Mouse (Mus musculus) heart, adult 2 months (tissue): ENCODE measurements at regions not wholly inside any gene's neighbourhood (a gene's known extent, or its start where the extent isn't known, plus 50 kb on each side); places are given as distances from the start of the nearest gene placed in this dataset.

Experiments
- DNase-seq, 2 experiments: peaks; one replicate each; pipeline ENCODE4 v3.0.0; 2021
- H3K27ac ChIP-seq: fragments of 200-600 bp; 2 replicates; pipeline ENCODE4 v1.8.1; 2022
- H3K27me3 ChIP-seq: fragments of 200-500 bp; 2 replicates; pipeline ENCODE4 v1.6.1; 2012; ENCODE audit warnings: mild to moderate bottlenecking, low read length, inconsistent platforms, mixed read lengths; ENCODE audit not compliant: control insufficient read depth, insufficient read depth
- H3K36me3 ChIP-seq: fragments of 200-500 bp; 2 replicates; pipeline ENCODE4 v1.6.1; 2012; ENCODE audit warnings: low read length, inconsistent platforms; ENCODE audit not compliant: control insufficient read depth, insufficient read depth
- H3K4me1 ChIP-seq: fragments of 200-500 bp; 2 replicates; pipeline ENCODE4 v1.6.1; 2011; ENCODE audit warnings: low read length; ENCODE audit not compliant: control insufficient read depth, insufficient read depth
- H3K4me3 ChIP-seq: fragments of 200-600 bp; 2 replicates; pipeline ENCODE4 v1.8.1; 2022
- H3K79me2 ChIP-seq: fragments of 200-500 bp; replicated peaks from 2 replicates; pipeline ENCODE4 v1.6.1; 2012; ENCODE audit warnings: mild to moderate bottlenecking, inconsistent platforms, low read length, moderate library complexity, mixed read lengths; ENCODE audit not compliant: control insufficient read depth, insufficient read depth
- H3K9ac ChIP-seq: fragments of 200-500 bp; 2 replicates; pipeline ENCODE4 v1.6.1; 2012; ENCODE audit warnings: low read depth, mild to moderate bottlenecking, control low read depth, inconsistent platforms, low read length, mixed read lengths
- CTCF ChIP-seq: fragments of 200-600 bp; IDR thresholded peaks from 2 replicates; pipeline ENCODE4 v1.8.1; 2022; ENCODE audit warnings: antibody characterized with exemption, mild to moderate bottlenecking, moderate library complexity
- EP300 ChIP-seq: fragments of 200-500 bp; IDR thresholded peaks from 2 replicates; pipeline ENCODE4 v1.6.1; 2011; ENCODE audit warnings: low read depth, low read length, control low read depth; ENCODE audit not compliant: insufficient read depth
- POLR2A ChIP-seq: fragments of 200-500 bp; IDR thresholded peaks from 2 replicates; pipeline ENCODE4 v1.6.1; 2011; ENCODE audit warnings: mild to moderate bottlenecking, low read depth, low read length, control low read depth; ENCODE audit not compliant: insufficient read depth
- WGBS: fragments of 180-500 bp; shearing (Covaris S2); methylation state at CpG from one replicate; pipeline ENCODE4 v1.1.7; 2018; 5-methylcytosine and 5-hydroxymethylcytosine counted together
- intact Hi-C: fragments of 180-260 bp; cut with DNase I; formaldehyde crosslinking; loops from one replicate; pipeline ENCODE4 v1.15.1; 2025

- Histone ChIP-seq H3K27ac (no peak overlapping the region), H3K9ac (no peak overlapping the region), H3K4me3 (no peak overlapping the region), H3K36me3 (no peaks in the 10 kb centered on the region), H3K79me2 (no peaks in the 10 kb centered on the region), H3K27me3 (no peaks in the 10 kb centered on the region), H3K4me1 (no peaks in the 10 kb centered on the region)
- WGBS = 86% methylated on average over 8 of the region's 8 CpGs
- intact Hi-C loops = no loop called here
- DNase-seq = no peak
- TF ChIP-seq CTCF = no peak
Observed at GRCm38 (mm10) chr6:66280701-66281100, 254.5 kb upstream of the Mad2l1 start.

GRCm38 (mm10) chr6:66282566-66283115, 252.5 kb upstream of the Mad2l1 start:
- intact Hi-C loops = no loop called here
- Histone ChIP-seq H3K4me3 (no peak overlapping the region), H3K9ac (no peak overlapping the region), H3K36me3 (no peaks in the 10 kb centered on the region), H3K27me3 (no peaks in the 10 kb centered on the region), H3K4me1 (no peaks in the 10 kb centered on the region), H3K79me2 (no peaks in the 10 kb centered on the region), H3K27ac (no peak overlapping the region)
- TF ChIP-seq CTCF (no peak), EP300 (no peak), POLR2A (no peak)
- 81% methylated on average over 6 of the region's 6 CpGs for WGBS
- DNase-seq = no peak

GRCm38 (mm10) chr6:66283521-66283920, 251.7 kb upstream of the Mad2l1 start:
- 87% methylated on average over 4 of the region's 4 CpGs for WGBS
- TF ChIP-seq POLR2A (no peak), CTCF (no peak), EP300 (no peak)
- Histone ChIP-seq H3K4me3 (no peak overlapping the region), H3K79me2 (no peaks in the 10 kb centered on the region), H3K36me3 (no peaks in the 10 kb centered on the region), H3K27ac (no peak overlapping the region), H3K9ac (no peak overlapping the region), H3K27me3 (no peaks in the 10 kb centered on the region), H3K4me1 (no peaks in the 10 kb centered on the region)
- no peak for DNase-seq
- intact Hi-C loops = no loop called here

GRCm38 (mm10) chr6:66287607-66288006, 247.6 kb upstream of the Mad2l1 start:
- intact Hi-C loops = no loop called here
- no peak for DNase-seq
- Histone ChIP-seq H3K27me3 (no peaks in the 10 kb centered on the region), H3K27ac (no peak overlapping the region), H3K4me3 (no peak overlapping the region), H3K9ac (no peak overlapping the region), H3K36me3 (no peaks in the 10 kb centered on the region), H3K4me1 (no peaks in the 10 kb centered on the region), H3K79me2 (no peaks in the 10 kb centered on the region)
- no peak for TF ChIP-seq POLR2A
- no peak for TF ChIP-seq EP300
- TF ChIP-seq CTCF = no peak

- no peak for DNase-seq
- Histone ChIP-seq H3K36me3 (no peaks in the 10 kb centered on the region), H3K79me2 (no peaks in the 10 kb centered on the region), H3K9ac (no peak overlapping the region), H3K27ac (no peak overlapping the region), H3K4me3 (no peak overlapping the region), H3K4me1 (no peaks in the 10 kb centered on the region), H3K27me3 (no peaks in the 10 kb centered on the region)
- intact Hi-C loops = no loop called here
- TF ChIP-seq CTCF (no peak), EP300 (no peak), POLR2A (no peak)
- WGBS = 41% methylated on average over 3 of the region's 3 CpGs
Observed at GRCm38 (mm10) chr6:66289196-66289595, 246.0 kb upstream of the Mad2l1 start.

- 66% methylated on average over 2 of the region's 2 CpGs for WGBS
- Histone ChIP-seq H3K36me3 (no peaks in the 10 kb centered on the region), H3K4me1 (no peaks in the 10 kb centered on the region)
Observed at GRCm38 (mm10) chr6:66291576-66291975, 243.6 kb upstream of the Mad2l1 start.

More at GRCm38 (mm10) chr6:66291576-66291975, 243.6 kb upstream of the Mad2l1 start:
- TF ChIP-seq POLR2A = no peak
- no peak for TF ChIP-seq CTCF
- TF ChIP-seq EP300 = no peak
- Histone ChIP-seq H3K79me2 (no peaks in the 10 kb centered on the region), H3K4me3 (no peak overlapping the region), H3K27ac (no peak overlapping the region), H3K27me3 (no peaks in the 10 kb centered on the region), H3K9ac (no peak overlapping the region)
- DNase-seq = no peak
- intact Hi-C loops = no loop called here
